Mouse (Mus musculus): ENCODE data around the gene Olfr960. TPM values are rescaled to one million over a fixed set of nuclear protein-coding genes. Genes with fewer than 3 reads are reported as not detected.

The Olfr960 gene
- total RNA-seq, 4 experiments from 2014 or later, result not detected

Other genes starting within 250 kb of the Olfr960 start
- gene Olfr951, start 234.0 kb upstream of the Olfr960 start, total RNA-seq (2022), result not detected
- gene Olfr952, start 194.2 kb upstream of the Olfr960 start, total RNA-seq (2022), result not detected
- gene Olfr954, start 164.7 kb upstream of the Olfr960 start, total RNA-seq (2022), result not detected
- gene Olfr955, start 149.4 kb upstream of the Olfr960 start, total RNA-seq (2022), result not detected
- gene Olfr44, start 127.4 kb upstream of the Olfr960 start, total RNA-seq (2022), result not detected
- gene Olfr957, start 105.6 kb upstream of the Olfr960 start, total RNA-seq (2022), result not detected
- not detected for gene Olfr958, start 67.3 kb upstream of the Olfr960 start, total RNA-seq (2022)
- not detected for gene Olfr959, start 45.8 kb upstream of the Olfr960 start, total RNA-seq (2022)
- gene AW551984, start 17.0 kb upstream of the Olfr960 start, total RNA-seq (2022), result under 1 TPM in 2 of 4 experiments, not detected in 2; 0.37 to 0.82 TPM
- not detected for gene Olfr148, start 10.7 kb upstream of the Olfr960 start, total RNA-seq (2022)
- gene Olfr961, start 23.7 kb downstream of the Olfr960 start, total RNA-seq (2022), result not detected
- not detected for gene Olfr963, start 45.8 kb downstream of the Olfr960 start, total RNA-seq (2022)
- not detected for gene Olfr149, start 85.7 kb downstream of the Olfr960 start, total RNA-seq (2022)
- gene Olfr965, start 90.0 kb downstream of the Olfr960 start, total RNA-seq (2022), result not detected
- gene Olfr150, start 109.6 kb downstream of the Olfr960 start, total RNA-seq (2022), result not detected
- gene Olfr967, start 124.9 kb downstream of the Olfr960 start, total RNA-seq (2022), result not detected
- gene Olfr968, start 161.9 kb downstream of the Olfr960 start, total RNA-seq (2022), result not detected
- not detected for gene Olfr969, start 169.6 kb downstream of the Olfr960 start, total RNA-seq (2022)
- not detected for gene Olfr970, start 187.5 kb downstream of the Olfr960 start, total RNA-seq (2022)
- not detected for gene Olfr971, start 215.5 kb downstream of the Olfr960 start, total RNA-seq (2022)
- not detected for gene Olfr972, start 245.0 kb downstream of the Olfr960 start, total RNA-seq (2022)

Measured in heart, adult 8-10 months (tissue).